Mouse (Mus musculus) liver, adult 2 months (tissue): ENCODE results near the gene Ptrh1. TPM values are rescaled to one million over a fixed set of nuclear protein-coding genes. Genes with fewer than 3 reads are reported as not detected.

ENCODE experiments used
- DNase-seq: peaks from one replicate; pipeline ENCODE4 v3.0.0-alpha.2; 2011; ENCODE audit warnings: low read depth, low spot score; ENCODE audit errors: extremely low read depth
- H3K27ac ChIP-seq: fragments of 200-500 bp; replicated peaks from 2 replicates; pipeline ENCODE4 v1.5.1; 2012; ENCODE audit warnings: low read depth, mild to moderate bottlenecking, control low read depth, inconsistent platforms, low read length; ENCODE audit not compliant: insufficient read depth
- H3K27me3 ChIP-seq: fragments of 200-500 bp; 2 replicates; pipeline ENCODE4 v1.6.1; 2012; ENCODE audit warnings: mild to moderate bottlenecking, moderate library complexity, low read length, inconsistent platforms; ENCODE audit not compliant: control insufficient read depth, insufficient read depth
- H3K36me3 ChIP-seq: fragments of 200-500 bp; 2 replicates; pipeline ENCODE4 v1.6.1; 2012; ENCODE audit warnings: low read length, inconsistent platforms; ENCODE audit not compliant: control insufficient read depth, insufficient read depth
- H3K4me1 ChIP-seq: fragments of 200-500 bp; 2 replicates; pipeline ENCODE4 v1.6.1; 2011; ENCODE audit warnings: low read length; ENCODE audit not compliant: control insufficient read depth, insufficient read depth
- H3K4me3 ChIP-seq: fragments of 200-500 bp; 2 replicates; pipeline ENCODE4 v1.5.1; 2011; ENCODE audit warnings: low read depth, mild to moderate bottlenecking, control low read depth, low read length, moderate library complexity; ENCODE audit not compliant: insufficient read depth
- H3K79me2 ChIP-seq: fragments of 200-500 bp; 2 replicates; pipeline ENCODE4 v1.6.1; 2012; ENCODE audit warnings: inconsistent platforms, mild to moderate bottlenecking, low read length, moderate library complexity; ENCODE audit not compliant: control insufficient read depth, insufficient read depth
- H3K9ac ChIP-seq: fragments of 200-500 bp; 2 replicates; pipeline ENCODE4 v1.6.1; 2012; ENCODE audit warnings: low read depth, mild to moderate bottlenecking, control low read depth, inconsistent platforms, low read length
- CTCF ChIP-seq: fragments of 200-500 bp; IDR thresholded peaks from 2 replicates; pipeline ENCODE4 v1.5.1; 2011; ENCODE audit warnings: low read depth, low read length, control low read depth
- POLR2A ChIP-seq: fragments of 200-500 bp; IDR thresholded peaks from 2 replicates; pipeline ENCODE4 v1.6.1; 2011; ENCODE audit warnings: low read length, control low read depth; ENCODE audit not compliant: insufficient read depth; ENCODE audit errors: extremely low read depth
- WGBS: fragments of 180-500 bp; shearing (Covaris S2); methylation state at CpG from one replicate; pipeline ENCODE4 v1.1.7; 2018; 5-methylcytosine and 5-hydroxymethylcytosine counted together
- polyA plus RNA-seq: library from polyadenylated mRNA; depleted of rRNA; stranded (reverse); fragments of >200 nt; gene quantifications from 2 replicates; pipeline ENCODE4 v1.2.3, GENCODE M21; 2012
- total RNA-seq: library from RNA; depleted of rRNA; stranded (reverse); fragments of >200 nt; gene quantifications from 2 replicates; pipeline ENCODE4 v1.2.3, GENCODE M21; 2014

Gene Ptrh1
- total and polyA plus RNA-seq, 2 experiments: 1.2 to 2.3 TPM

- Histone ChIP-seq H3K36me3 (no peaks in the 10 kb centered on the region), H3K79me2 (no peaks in the 10 kb centered on the region), H3K9ac (no peak overlapping the region), H3K27me3 (no peaks in the 10 kb centered on the region), H3K4me3 (no peak overlapping the region), H3K27ac (no peak overlapping the region), H3K4me1 (no peaks in the 10 kb centered on the region)
- no peak for DNase-seq
- TF ChIP-seq POLR2A (no peak), CTCF (no peak)
- WGBS: 78% methylated on average over 6 of the region's 6 CpGs
Measured at GRCm38 (mm10) chr2:32791297-32791696, 15.7 kb downstream of the Ptrh1 start.

- Histone ChIP-seq H3K27me3 (no peaks in the 10 kb centered on the region), H3K4me1 (no peaks in the 10 kb centered on the region), H3K9ac (no peak overlapping the region), H3K27ac (no peak overlapping the region), H3K79me2 (no peaks in the 10 kb centered on the region), H3K4me3 (no peak overlapping the region), H3K36me3 (no peaks in the 10 kb centered on the region)
- no peak for DNase-seq
- 95% methylated on average over 13 of the region's 13 CpGs for WGBS
- TF ChIP-seq CTCF (no peak), POLR2A (no peak)
Measured at GRCm38 (mm10) chr2:32795748-32796418, 20.3 kb downstream of the Ptrh1 start.

GRCm38 (mm10) chr2:32798251-32798962, 22.8 kb downstream of the Ptrh1 start:
- no peaks in the 10 kb centered on the region for H3K4me1 ChIP-seq
- H3K79me2 ChIP-seq: no peaks in the 10 kb centered on the region
- no peak overlapping the region for H3K4me3 ChIP-seq
- no peak overlapping the region for H3K27ac ChIP-seq
- WGBS: 80% methylated on average over 10 of the region's 10 CpGs
- TF ChIP-seq CTCF: no peak
- TF ChIP-seq POLR2A: no peak
- DNase-seq: no peak
- H3K36me3 ChIP-seq: no peaks in the 10 kb centered on the region
- no peaks in the 10 kb centered on the region for H3K27me3 ChIP-seq
- H3K9ac ChIP-seq: no peak overlapping the region

- H3K4me1 ChIP-seq: no peaks in the 10 kb centered on the region
- no peak for DNase-seq
- H3K27ac ChIP-seq: no peak overlapping the region
- no peaks in the 10 kb centered on the region for H3K27me3 ChIP-seq
- no peak overlapping the region for H3K4me3 ChIP-seq
- no peak for TF ChIP-seq POLR2A
- no peak for TF ChIP-seq CTCF
- 0 out of 2 replicates have a peak, but pooled peaks cover 1% of the 10 kb centered on the region for H3K36me3 ChIP-seq
- no peaks in the 10 kb centered on the region for H3K79me2 ChIP-seq
- WGBS: 92% methylated on average over 14 of the region's 14 CpGs
- H3K9ac ChIP-seq: no peak overlapping the region
Measured at GRCm38 (mm10) chr2:32808816-32809566, 33.4 kb downstream of the Ptrh1 start.

- Histone ChIP-seq H3K36me3 (0 out of 2 replicates have a peak, but pooled peaks cover 1% of the 10 kb centered on the region), H3K79me2 (no peaks in the 10 kb centered on the region), H3K27ac (no peak overlapping the region), H3K9ac (no peak overlapping the region), H3K4me1 (no peaks in the 10 kb centered on the region), H3K27me3 (no peaks in the 10 kb centered on the region), H3K4me3 (no peak overlapping the region)
- 80% methylated on average over 8 of the region's 8 CpGs for WGBS
- no peak for TF ChIP-seq POLR2A
- TF ChIP-seq CTCF: no peak
- no peak for DNase-seq
Measured at GRCm38 (mm10) chr2:32811959-32812358, 36.4 kb downstream of the Ptrh1 start.
